Mouse (Mus musculus): ENCODE data around the gene Mipol1.

- TF ChIP-seq EP300 (IDR thresholded peaks at IDR 0.05; ENCODE audit: insufficient read depth, low read depth, low read length): no peak
- no peak for TF ChIP-seq POLR2A (IDR thresholded peaks at IDR 0.05; ENCODE audit: insufficient read depth, low read depth, low read length)
Measured at GRCm38 (mm10) chr12:57515702-57516377, 285.6 kb downstream of the Mipol1 start.

Data from heart, adult 2 months (tissue).